Mouse (Mus musculus) ES-E14 (cell line): ENCODE measurements at regions not wholly inside any gene's neighbourhood (a gene's known extent, or its start where the extent isn't known, plus 50 kb on each side); places are given as distances from the start of the nearest gene placed in this dataset.

Experiments
- CHD2 ChIP-seq: IDR thresholded peaks from 2 replicates; pipeline ENCODE4 v1.6.1; 2014; ENCODE audit warnings: mild to moderate bottlenecking, low read depth, low read length, inconsistent platforms
- HCFC1 ChIP-seq: IDR thresholded peaks from 2 replicates; pipeline ENCODE4 v1.6.1; 2012; ENCODE audit warnings: low read length, inconsistent platforms, borderline replicate concordance; ENCODE audit not compliant: insufficient read depth
- MAFK ChIP-seq: IDR thresholded peaks from 2 replicates; pipeline ENCODE4 v1.6.1; 2014; ENCODE audit warnings: mild to moderate bottlenecking, low read depth, low read length, inconsistent platforms; ENCODE audit not compliant: insufficient read depth
- ZC3H11A ChIP-seq: IDR thresholded peaks from 2 replicates; pipeline ENCODE4 v1.6.1; 2012; ENCODE audit warnings: low read depth, mild to moderate bottlenecking, inconsistent platforms, low read length, borderline replicate concordance

GRCm38 (mm10) chr2:75452274-75453148 lies 206.6 kb upstream of the Hnrnpa3 start:
- no peak for TF ChIP-seq ZC3H11A
- no peak for TF ChIP-seq HCFC1
- TF ChIP-seq MAFK = no peak
- no peak for TF ChIP-seq CHD2
